Mouse (Mus musculus) forebrain, embryonic 10.5 days (tissue): ENCODE results near the gene Ssbp2. TPM values are rescaled to one million over a fixed set of nuclear protein-coding genes. Genes with fewer than 3 reads are reported as not detected.

Source experiments
- DNase-seq: peaks from one replicate; pipeline ENCODE4 v3.0.0-alpha.2; 2017; ENCODE audit warnings: low spot score; ENCODE audit errors: extremely low spot score
- H3K27ac ChIP-seq: fragments of 300-500 bp; sonication (generic); 2 replicates; pipeline ENCODE4 v1.5.1; 2016; ENCODE audit warnings: mild to moderate bottlenecking
- H3K27me3 ChIP-seq: fragments of 300-500 bp; sonication (generic); 2 replicates; pipeline ENCODE4 v1.6.1; 2016; ENCODE audit warnings: mild to moderate bottlenecking; ENCODE audit not compliant: poor library complexity, severe bottlenecking
- H3K36me3 ChIP-seq: fragments of 300-500 bp; sonication (generic); replicated peaks from 2 replicates; pipeline ENCODE4 v1.6.1; 2016; ENCODE audit warnings: mild to moderate bottlenecking, moderate library complexity
- H3K4me1 ChIP-seq: fragments of 300-500 bp; sonication (generic); 2 replicates; pipeline ENCODE4 v1.6.1; 2016
- H3K4me3 ChIP-seq: fragments of 300-500 bp; sonication (generic); 2 replicates; pipeline ENCODE4 v1.5.1; 2016; ENCODE audit warnings: mild to moderate bottlenecking, moderate library complexity
- H3K9me3 ChIP-seq: fragments of 300-500 bp; sonication (generic); 2 replicates; pipeline ENCODE4 v1.6.1; 2016; ENCODE audit warnings: mild to moderate bottlenecking, moderate library complexity
- WGBS: fragments of 180-500 bp; shearing (Covaris S2); methylation state at CpG from one replicate; pipeline ENCODE4 v1.1.7; 2016; 5-methylcytosine and 5-hydroxymethylcytosine counted together
- polyA plus RNA-seq: library from polyadenylated mRNA; unstranded; fragments of >200 nt; fragmentation: Nextera tagmentation; extraction: Ambion mirVana; gene quantifications from 2 replicates; pipeline ENCODE4 v1.2.1, GENCODE M21; 2016

Ssbp2 gene
- polyA plus RNA-seq, 1 experiment from 2014 or later: 149 TPM

GRCm38 (mm10) chr13:91662751-91663150 lies 202.7 kb downstream of the Ssbp2 start:
- WGBS: 76% methylated on average over 2 of the region's 2 CpGs
- Histone ChIP-seq H3K4me3 (no peak overlapping the region), H3K27me3 (no peaks in the 10 kb centered on the region), H3K36me3 (peaks cover 3% of the 10 kb centered on the region; the same call in 1 of the 2 replicates), H3K4me1 (no peaks in the 10 kb centered on the region), H3K9me3 (no peaks in the 10 kb centered on the region), H3K27ac (no peak overlapping the region)
- DNase-seq: no peak

GRCm38 (mm10) chr13:91673241-91673640 lies 213.2 kb downstream of the Ssbp2 start:
- Histone ChIP-seq H3K36me3 (peaks cover 34% of the 10 kb centered on the region), H3K27me3 (no peaks in the 10 kb centered on the region), H3K4me3 (no peak overlapping the region), H3K4me1 (no peaks in the 10 kb centered on the region), H3K27ac (no peak overlapping the region), H3K9me3 (no peaks in the 10 kb centered on the region)
- no peak for DNase-seq
- 84% methylated on average over 3 of the region's 3 CpGs for WGBS

- Histone ChIP-seq H3K9me3 (no peaks in the 10 kb centered on the region), H3K4me3 (no peak overlapping the region), H3K36me3 (peaks cover 20% of the 10 kb centered on the region), H3K27ac (no peak overlapping the region), H3K27me3 (no peaks in the 10 kb centered on the region), H3K4me1 (no peaks in the 10 kb centered on the region)
- WGBS: 94% methylated on average over 8 of the region's 8 CpGs
- no peak for DNase-seq
Measured at GRCm38 (mm10) chr13:91680764-91681437, 220.8 kb downstream of the Ssbp2 start.

GRCm38 (mm10) chr13:91681474-91681873 lies 221.4 kb downstream of the Ssbp2 start:
- Histone ChIP-seq H3K36me3 (peaks cover 26% of the 10 kb centered on the region), H3K27ac (no peak overlapping the region), H3K4me1 (no peaks in the 10 kb centered on the region), H3K4me3 (no peak overlapping the region), H3K27me3 (no peaks in the 10 kb centered on the region), H3K9me3 (no peaks in the 10 kb centered on the region)
- WGBS: 98% methylated on average over 3 of the region's 3 CpGs
- no peak for DNase-seq

- Histone ChIP-seq H3K9me3 (no peaks in the 10 kb centered on the region; the same call in 1 of the 2 replicates), H3K27me3 (no peaks in the 10 kb centered on the region), H3K4me1 (no peaks in the 10 kb centered on the region), H3K4me3 (no peak overlapping the region), H3K36me3 (peaks cover 35% of the 10 kb centered on the region), H3K27ac (no peak overlapping the region)
- DNase-seq: no peak
- 84% methylated on average over 5 of the region's 5 CpGs for WGBS
Measured at GRCm38 (mm10) chr13:91690118-91690517, 230.0 kb downstream of the Ssbp2 start.

- no peaks in the 10 kb centered on the region for H3K4me1 ChIP-seq
- H3K27ac ChIP-seq: no peak overlapping the region
- H3K4me3 ChIP-seq: no peak overlapping the region
- peaks cover 23% of the 10 kb centered on the region for H3K36me3 ChIP-seq
- no peaks in the 10 kb centered on the region for H3K9me3 ChIP-seq
- DNase-seq: no peak
- 62% methylated on average over 7 of the region's 7 CpGs for WGBS
- H3K27me3 ChIP-seq: no peaks in the 10 kb centered on the region
Measured at GRCm38 (mm10) chr13:91693615-91694014, 233.5 kb downstream of the Ssbp2 start.

- Histone ChIP-seq H3K36me3 (peaks cover 23% of the 10 kb centered on the region), H3K9me3 (no peaks in the 10 kb centered on the region), H3K4me1 (no peaks in the 10 kb centered on the region), H3K4me3 (no peak overlapping the region), H3K27ac (no peak overlapping the region), H3K27me3 (no peaks in the 10 kb centered on the region)
- 94% methylated on average over 2 of the region's 2 CpGs for WGBS
- DNase-seq: no peak
Measured at GRCm38 (mm10) chr13:91695406-91695805, 235.3 kb downstream of the Ssbp2 start.

GRCm38 (mm10) chr13:91696109-91696645 lies 236.1 kb downstream of the Ssbp2 start:
- H3K4me3 ChIP-seq: no peak overlapping the region
- H3K4me1 ChIP-seq: no peaks in the 10 kb centered on the region
- no peaks in the 10 kb centered on the region for H3K9me3 ChIP-seq
- no peaks in the 10 kb centered on the region for H3K27me3 ChIP-seq
- H3K27ac ChIP-seq: no peak overlapping the region
- WGBS: 91% methylated on average over 2 of the region's 2 CpGs
- DNase-seq: no peak
- H3K36me3 ChIP-seq: peaks cover 27% of the 10 kb centered on the region

- Histone ChIP-seq H3K27ac (no peak overlapping the region), H3K4me3 (no peak overlapping the region), H3K9me3 (no peaks in the 10 kb centered on the region), H3K4me1 (no peaks in the 10 kb centered on the region), H3K27me3 (no peaks in the 10 kb centered on the region), H3K36me3 (peaks cover 24% of the 10 kb centered on the region)
- 42% methylated on average over 3 of the region's 3 CpGs for WGBS
- DNase-seq: no peak
Measured at GRCm38 (mm10) chr13:91697011-91697410, 236.9 kb downstream of the Ssbp2 start.

GRCm38 (mm10) chr13:91702337-91702736 lies 242.3 kb downstream of the Ssbp2 start:
- Histone ChIP-seq H3K4me1 (no peaks in the 10 kb centered on the region), H3K4me3 (no peak overlapping the region), H3K9me3 (no peaks in the 10 kb centered on the region), H3K27me3 (no peaks in the 10 kb centered on the region), H3K36me3 (peaks cover 22% of the 10 kb centered on the region), H3K27ac (no peak overlapping the region)
- 89% methylated on average over 6 of the region's 6 CpGs for WGBS
- no peak for DNase-seq

GRCm38 (mm10) chr13:91719487-91719886 lies 259.4 kb downstream of the Ssbp2 start:
- WGBS: 93% methylated on average over 6 of the region's 6 CpGs
- H3K27ac ChIP-seq: no peak overlapping the region
- H3K27me3 ChIP-seq: no peaks in the 10 kb centered on the region
- H3K4me3 ChIP-seq: no peak overlapping the region
- H3K9me3 ChIP-seq: no peaks in the 10 kb centered on the region
- no peaks in the 10 kb centered on the region for H3K4me1 ChIP-seq
- no peak for DNase-seq
- H3K36me3 ChIP-seq: no peaks in the 10 kb centered on the region

GRCm38 (mm10) chr13:91723108-91723735 lies 263.1 kb downstream of the Ssbp2 start:
- H3K36me3 ChIP-seq: no peaks in the 10 kb centered on the region
- no peaks in the 10 kb centered on the region for H3K4me1 ChIP-seq
- no peak for DNase-seq
- no peak overlapping the region for H3K27ac ChIP-seq
- no peaks in the 10 kb centered on the region for H3K9me3 ChIP-seq
- H3K27me3 ChIP-seq: no peaks in the 10 kb centered on the region
- H3K4me3 ChIP-seq: no peak overlapping the region
- WGBS: 66% methylated on average over 8 of the region's 8 CpGs

- Histone ChIP-seq H3K27me3 (no peaks in the 10 kb centered on the region), H3K27ac (no peak overlapping the region), H3K4me1 (no peaks in the 10 kb centered on the region), H3K4me3 (no peak overlapping the region), H3K9me3 (no peaks in the 10 kb centered on the region), H3K36me3 (no peaks in the 10 kb centered on the region)
- no peak for DNase-seq
- 77% methylated on average over 7 of the region's 7 CpGs for WGBS
Measured at GRCm38 (mm10) chr13:91723736-91724119, 263.6 kb downstream of the Ssbp2 start.
